Mouse (Mus musculus): ENCODE results near the gene Cemip2. TPM values are rescaled to one million over a fixed set of nuclear protein-coding genes. Genes with fewer than 3 reads are reported as not detected.

The Cemip2 gene
- total RNA-seq, 1 experiment from 2014 or later, result 9.2 TPM

- ATAC-seq (replicated peaks in 1 of 2; ENCODE audit: insufficient read depth in 1 of 2, low FRiP score in 2 of 2, low TSS enrichment in 1 of 2, low read depth in 1 of 2, poor library complexity in 2 of 2, severe bottlenecking in 2 of 2), result peak in 1 of 2 experiments; percentile 68; a peak in 1 of 4 replicates
Measured at GRCm38 (mm10) chr19:21796333-21796732, 18.2 kb downstream of the Cemip2 start.

- ATAC-seq (replicated peaks in 1 of 2; ENCODE audit: insufficient read depth in 1 of 2, low FRiP score in 2 of 2, low TSS enrichment in 1 of 2, low read depth in 1 of 2, poor library complexity in 2 of 2, severe bottlenecking in 2 of 2), result no peak
Measured at GRCm38 (mm10) chr19:21798700-21799099, 20.6 kb downstream of the Cemip2 start.

GRCm38 (mm10) chr19:21799410-21800373 is 21.6 kb downstream of the Cemip2 start:
- peak in 1 of 2 experiments; percentile 5; a peak in 1 of 4 replicates for ATAC-seq (replicated peaks in 1 of 2; ENCODE audit: insufficient read depth in 1 of 2, low FRiP score in 2 of 2, low TSS enrichment in 1 of 2, low read depth in 1 of 2, poor library complexity in 2 of 2, severe bottlenecking in 2 of 2)

- ATAC-seq (replicated peaks in 1 of 2; ENCODE audit: insufficient read depth in 1 of 2, low FRiP score in 2 of 2, low TSS enrichment in 1 of 2, low read depth in 1 of 2, poor library complexity in 2 of 2, severe bottlenecking in 2 of 2), result no peak
Measured at GRCm38 (mm10) chr19:21804488-21804887, 26.3 kb downstream of the Cemip2 start.

DNA sequence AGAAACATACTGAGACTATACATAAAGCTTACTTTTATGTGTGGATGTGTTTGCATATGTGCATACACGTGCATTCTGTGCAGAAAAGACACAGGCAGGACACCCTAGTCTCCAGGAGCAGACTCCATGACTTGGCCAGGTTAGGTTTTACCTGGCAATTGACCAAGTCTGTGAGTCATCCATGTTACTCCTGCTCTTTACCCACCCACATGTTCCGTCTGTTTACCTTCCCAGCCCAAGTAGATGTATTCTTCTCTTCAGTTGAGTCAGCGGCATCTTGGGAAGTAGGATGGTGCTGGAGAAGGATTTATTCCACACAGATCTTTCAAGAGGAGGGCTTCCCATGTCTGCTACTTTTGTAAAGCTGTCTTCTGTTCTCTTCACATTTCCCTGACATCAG is 27.2 kb downstream of the Cemip2 start:
- ATAC-seq (replicated peaks in 1 of 2; ENCODE audit: insufficient read depth in 1 of 2, low FRiP score in 2 of 2, low TSS enrichment in 1 of 2, low read depth in 1 of 2, poor library complexity in 2 of 2, severe bottlenecking in 2 of 2), result no peak

- no peak for ATAC-seq (replicated peaks in 1 of 2; ENCODE audit: insufficient read depth in 1 of 2, low FRiP score in 2 of 2, low TSS enrichment in 1 of 2, low read depth in 1 of 2, poor library complexity in 2 of 2, severe bottlenecking in 2 of 2)
Measured at GRCm38 (mm10) chr19:21810135-21810534, 32.0 kb downstream of the Cemip2 start.

DNA sequence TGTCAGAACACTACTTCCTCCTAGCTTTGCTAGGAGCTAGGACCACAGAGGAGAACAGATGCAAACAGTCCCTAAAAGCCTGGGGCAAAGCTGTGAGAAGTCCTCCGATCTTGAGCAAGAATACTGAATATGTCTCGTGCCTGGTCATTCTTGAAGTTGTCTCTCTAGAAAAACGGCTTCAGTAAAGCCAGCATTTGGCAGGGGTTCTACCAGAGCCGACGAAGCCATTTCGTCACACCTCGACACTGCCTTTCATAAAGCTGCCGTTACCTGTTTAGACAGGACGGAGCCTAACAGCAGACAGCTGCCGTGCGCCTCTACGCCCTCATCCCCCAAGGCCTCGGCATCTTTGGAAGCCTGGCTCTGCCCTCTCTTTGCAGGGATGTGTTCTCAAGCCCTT is 35.4 kb downstream of the Cemip2 start:
- ATAC-seq (replicated peaks in 1 of 2; ENCODE audit: insufficient read depth in 1 of 2, low FRiP score in 2 of 2, low TSS enrichment in 1 of 2, low read depth in 1 of 2, poor library complexity in 2 of 2, severe bottlenecking in 2 of 2), result no peak

DNA sequence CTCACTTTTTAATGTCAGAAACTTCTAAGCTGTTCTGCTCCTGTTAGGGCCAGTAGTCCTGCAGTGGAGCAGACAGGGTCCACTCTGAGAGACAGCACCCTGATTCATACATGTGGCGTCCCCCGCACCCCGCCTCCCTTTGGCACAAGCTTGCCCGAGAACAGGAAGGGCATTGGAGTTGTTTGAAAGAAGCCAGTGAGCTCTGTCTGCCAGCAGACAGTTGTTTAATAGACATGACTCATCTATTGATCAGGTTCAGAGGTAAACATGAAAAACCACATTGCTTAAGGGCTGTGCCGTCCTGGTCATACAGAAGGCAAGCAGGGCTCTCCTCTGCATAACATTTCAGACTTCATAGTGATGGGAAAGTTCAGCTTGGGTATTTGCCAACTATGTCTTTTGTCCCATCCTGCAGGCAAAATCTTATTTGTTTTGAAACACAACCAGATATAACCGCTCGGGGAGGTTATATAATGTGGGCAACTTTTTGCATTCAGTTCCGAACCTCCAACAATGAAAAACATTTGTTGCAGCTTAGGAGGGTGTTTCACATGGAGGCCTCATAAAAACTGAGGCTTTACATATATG is 36.4 kb downstream of the Cemip2 start:
- ATAC-seq (replicated peaks in 1 of 2; ENCODE audit: insufficient read depth in 1 of 2, low FRiP score in 2 of 2, low TSS enrichment in 1 of 2, low read depth in 1 of 2, poor library complexity in 2 of 2, severe bottlenecking in 2 of 2), result no peak

DNA sequence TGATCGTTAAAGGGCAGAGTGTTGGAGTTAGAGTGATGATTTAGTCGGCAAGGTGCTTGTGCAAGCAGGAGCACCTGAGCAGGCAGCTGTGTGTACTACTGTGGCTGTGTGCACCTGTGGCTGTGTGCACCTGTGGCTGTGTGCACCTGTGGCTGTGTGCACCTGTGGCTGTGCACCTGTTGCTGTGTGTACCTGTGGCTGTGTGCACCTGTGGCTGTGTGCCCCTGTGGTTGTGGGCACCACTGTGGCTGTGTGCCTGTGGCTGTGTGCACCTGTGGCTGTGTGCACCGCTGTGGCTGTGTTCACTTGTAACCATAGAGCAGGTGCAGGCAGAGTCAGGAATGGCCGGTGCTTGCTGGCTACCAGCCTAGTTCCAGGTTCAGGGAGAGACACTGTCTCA is 38.1 kb downstream of the Cemip2 start:
- ATAC-seq (replicated peaks in 1 of 2; ENCODE audit: insufficient read depth in 1 of 2, low FRiP score in 2 of 2, low TSS enrichment in 1 of 2, low read depth in 1 of 2, poor library complexity in 2 of 2, severe bottlenecking in 2 of 2), result no peak

DNA sequence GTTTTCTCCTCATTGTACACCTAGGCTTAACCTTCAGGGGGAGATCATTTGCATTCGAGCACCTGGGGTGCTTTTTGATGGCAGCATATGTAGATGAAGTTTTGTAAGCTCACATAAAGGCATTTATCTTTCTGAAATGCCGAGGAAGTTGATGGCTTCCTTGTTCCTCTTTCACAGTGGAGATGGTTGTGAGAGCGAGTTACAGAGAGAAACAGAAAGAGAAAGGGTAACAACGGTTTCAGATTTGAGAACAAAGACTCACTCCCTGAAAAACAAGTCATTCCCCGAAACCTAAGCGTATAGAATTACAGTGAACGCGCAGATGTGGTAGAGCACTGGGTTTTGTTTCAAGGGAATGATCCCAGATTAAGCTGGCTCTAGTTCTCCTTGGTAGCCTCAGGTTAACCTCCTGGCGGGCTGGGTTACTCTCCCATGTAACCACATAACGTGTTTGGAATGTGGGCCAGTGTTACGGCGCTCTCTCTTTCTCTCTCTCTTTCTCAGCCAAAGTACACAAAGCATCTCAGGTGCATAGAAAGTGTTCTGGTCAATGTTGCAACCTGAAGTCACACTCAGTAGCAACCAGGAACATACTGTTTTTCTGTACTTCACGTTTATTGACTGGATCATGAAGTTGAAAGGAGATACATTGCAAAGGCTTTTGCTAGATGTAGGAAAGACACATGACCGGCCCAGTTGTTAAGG is 40.0 kb downstream of the Cemip2 start:
- ATAC-seq (replicated peaks in 1 of 2; ENCODE audit: insufficient read depth in 1 of 2, low FRiP score in 2 of 2, low TSS enrichment in 1 of 2, low read depth in 1 of 2, poor library complexity in 2 of 2, severe bottlenecking in 2 of 2), result peak; percentile 27 to 36; a peak in 3 of 4 replicates

GRCm38 (mm10) chr19:21819585-21819984 is 41.4 kb downstream of the Cemip2 start:
- no peak for ATAC-seq (replicated peaks in 1 of 2; ENCODE audit: insufficient read depth in 1 of 2, low FRiP score in 2 of 2, low TSS enrichment in 1 of 2, low read depth in 1 of 2, poor library complexity in 2 of 2, severe bottlenecking in 2 of 2)

- no peak for ATAC-seq (replicated peaks in 1 of 2; ENCODE audit: insufficient read depth in 1 of 2, low FRiP score in 2 of 2, low TSS enrichment in 1 of 2, low read depth in 1 of 2, poor library complexity in 2 of 2, severe bottlenecking in 2 of 2)
Measured at GRCm38 (mm10) chr19:21820126-21820525, 42.0 kb downstream of the Cemip2 start.

DNA sequence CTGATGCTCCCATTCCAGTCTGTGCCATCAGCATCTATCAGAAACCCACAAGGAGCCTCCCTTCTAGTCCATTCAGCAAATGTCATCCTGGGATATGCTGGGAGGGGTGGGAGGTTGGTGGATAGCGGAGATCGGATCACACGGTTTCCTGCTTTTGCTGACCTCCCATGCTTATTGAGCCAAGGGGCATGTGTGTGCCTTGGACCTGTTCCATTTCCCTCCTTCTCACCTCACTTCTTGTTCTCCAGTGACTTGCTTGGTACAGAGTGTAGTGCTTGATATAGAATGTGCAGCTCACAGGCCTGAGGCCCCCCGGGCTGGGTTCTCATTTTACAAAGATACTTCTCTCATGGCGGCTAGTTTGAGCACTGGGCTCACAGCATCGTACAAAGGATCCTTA is 43.7 kb downstream of the Cemip2 start:
- ATAC-seq (replicated peaks in 1 of 2; ENCODE audit: insufficient read depth in 1 of 2, low FRiP score in 2 of 2, low TSS enrichment in 1 of 2, low read depth in 1 of 2, poor library complexity in 2 of 2, severe bottlenecking in 2 of 2), result no peak

DNA sequence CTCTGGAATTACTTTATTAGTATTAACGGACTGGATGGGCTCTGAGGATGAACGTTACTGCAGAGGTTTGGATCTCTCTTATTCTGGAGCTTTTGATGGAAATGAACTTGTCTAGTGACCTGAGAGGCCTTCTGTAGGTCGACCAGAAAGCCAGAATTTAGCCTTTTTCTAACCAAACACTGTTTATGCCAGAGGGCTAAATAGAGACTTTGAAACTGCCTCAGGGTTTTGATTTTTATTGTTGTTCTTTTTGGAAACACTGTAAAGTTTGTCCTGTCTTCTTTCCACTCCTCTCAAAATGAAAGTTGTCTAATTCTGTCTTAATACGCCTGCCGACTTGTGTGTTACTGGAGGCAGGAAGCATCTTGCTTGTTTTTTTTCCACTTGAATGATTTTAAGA is 46.0 kb downstream of the Cemip2 start:
- ATAC-seq (replicated peaks in 1 of 2; ENCODE audit: insufficient read depth in 1 of 2, low FRiP score in 2 of 2, low TSS enrichment in 1 of 2, low read depth in 1 of 2, poor library complexity in 2 of 2, severe bottlenecking in 2 of 2), result no peak

DNA sequence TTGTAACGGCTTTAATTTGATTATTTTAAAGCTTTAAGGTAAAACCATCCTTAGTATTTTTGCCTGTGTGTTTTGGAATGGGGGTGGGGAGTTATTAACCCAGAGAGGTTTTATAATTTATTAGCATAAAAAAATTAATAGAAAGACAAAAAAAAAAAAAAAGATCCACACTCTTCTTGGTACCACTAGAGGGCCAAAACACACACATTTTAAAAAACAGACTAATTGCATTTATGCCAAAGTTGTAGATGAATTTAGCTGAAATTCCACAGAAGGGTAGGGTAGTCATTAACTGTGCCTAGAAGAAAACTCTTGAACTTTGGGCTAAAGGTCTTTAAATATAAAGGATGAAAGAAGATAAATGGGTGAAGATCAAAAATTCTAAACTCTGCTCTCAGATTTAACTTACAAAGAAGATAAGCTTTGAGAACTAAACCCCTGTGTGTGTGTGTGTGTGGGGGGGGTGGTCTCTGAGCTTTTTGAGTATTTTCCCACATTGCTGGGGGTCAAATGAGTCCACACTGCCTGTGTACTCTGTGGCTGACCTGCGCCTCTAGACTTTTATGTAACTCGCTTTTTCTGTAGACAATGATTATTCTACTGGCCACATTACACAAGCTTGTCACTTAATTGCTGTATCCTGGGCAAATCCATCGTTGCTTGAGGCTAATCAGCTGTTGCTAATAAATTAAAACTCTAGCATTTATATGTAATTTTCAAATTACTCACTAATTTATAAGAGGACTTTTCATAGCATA is 47.2 kb downstream of the Cemip2 start:
- no peak for ATAC-seq (replicated peaks in 1 of 2; ENCODE audit: insufficient read depth in 1 of 2, low FRiP score in 2 of 2, low TSS enrichment in 1 of 2, low read depth in 1 of 2, poor library complexity in 2 of 2, severe bottlenecking in 2 of 2)

DNA sequence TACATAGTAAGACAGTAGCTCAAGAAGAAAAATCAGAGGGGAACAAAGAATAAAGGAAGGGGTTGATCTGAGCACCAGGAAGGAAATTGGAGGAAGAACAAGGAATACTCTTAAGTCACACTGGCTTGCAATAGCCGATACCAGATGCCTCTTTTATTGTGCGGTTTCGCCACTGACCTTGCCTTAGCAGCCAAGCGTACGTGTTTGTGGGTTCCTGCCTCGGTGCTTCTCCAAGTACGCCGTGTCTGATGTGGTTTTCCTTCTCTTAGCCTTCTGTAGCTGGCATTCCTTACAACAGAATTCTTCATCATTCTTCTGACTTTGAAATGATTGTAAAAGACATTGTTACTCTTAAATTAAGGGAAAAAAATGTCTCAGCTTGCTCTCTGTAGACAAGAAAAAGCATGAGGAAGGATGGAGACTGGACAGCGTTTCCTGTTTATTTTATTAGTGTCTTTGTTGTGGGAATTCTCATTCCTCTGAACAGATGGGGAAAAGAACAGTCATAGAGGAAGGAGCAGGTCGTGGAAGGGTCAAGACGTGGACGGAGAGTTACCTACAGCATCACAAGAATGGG is 55.4 kb downstream of the Cemip2 start:
- no peak for ATAC-seq (replicated peaks in 1 of 2; ENCODE audit: insufficient read depth in 1 of 2, low FRiP score in 2 of 2, low TSS enrichment in 1 of 2, low read depth in 1 of 2, poor library complexity in 2 of 2, severe bottlenecking in 2 of 2)

DNA sequence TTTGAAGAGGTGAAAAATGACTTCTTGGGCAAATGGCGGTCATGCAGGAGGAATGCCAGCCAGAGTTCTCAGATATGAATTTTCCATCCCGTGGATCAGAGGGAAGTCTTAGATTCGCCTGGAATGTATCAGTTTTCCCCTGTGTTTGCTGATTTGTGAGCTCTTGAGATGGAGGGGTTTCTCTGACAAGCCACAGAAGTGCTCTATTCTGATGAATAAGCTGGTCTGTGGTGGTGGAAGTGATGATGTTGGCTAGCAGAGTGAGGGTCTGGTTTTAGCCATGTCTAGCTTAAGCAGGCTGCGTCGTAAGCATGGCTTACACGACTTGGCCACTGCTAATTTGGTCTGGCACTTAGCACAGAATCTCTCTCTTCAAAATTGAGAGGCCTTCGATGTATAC is 56.8 kb downstream of the Cemip2 start:
- no peak for ATAC-seq (replicated peaks in 1 of 2; ENCODE audit: insufficient read depth in 1 of 2, low FRiP score in 2 of 2, low TSS enrichment in 1 of 2, low read depth in 1 of 2, poor library complexity in 2 of 2, severe bottlenecking in 2 of 2)
